Mouse (Mus musculus) midbrain, embryonic 11.5 days (tissue): Measurements from ENCODE around the gene Prex1. TPM values are rescaled to one million over a fixed set of nuclear protein-coding genes. Genes with fewer than 3 reads are reported as not detected.
"Not testable (repeated sequence)": the region's sequence is repeated elsewhere in the genome, so short reads cannot be mapped to it uniquely, and the experiment has no call there.

Experiments used
- ATAC-seq: fragments of 200-750 bp; cut with Nextera tagmentation; 2 replicates; pipeline ENCODE4 v1.8.0; 2017; ENCODE audit warnings: moderate TSS enrichment, moderate library complexity; ENCODE audit not compliant: low FRiP score
- DNase-seq: peaks from one replicate; pipeline ENCODE4 v3.0.0; 2015; ENCODE audit warnings: low spot score; ENCODE audit errors: missing footprints
- H3K27ac ChIP-seq: fragments of 300-500 bp; sonication (generic); 2 replicates; pipeline ENCODE4 v1.5.1; 2014; ENCODE audit warnings: low read depth, low read length
- H3K27me3 ChIP-seq: fragments of 300-500 bp; sonication (generic); 2 replicates; pipeline ENCODE4 v1.6.1; 2014; ENCODE audit warnings: mild to moderate bottlenecking, low read length, moderate library complexity, mixed read lengths; ENCODE audit not compliant: control insufficient read depth, insufficient read depth
- H3K36me3 ChIP-seq: fragments of 300-500 bp; sonication (generic); 2 replicates; pipeline ENCODE4 v1.6.1; 2014; ENCODE audit warnings: mild to moderate bottlenecking, low read length, moderate library complexity, mixed read lengths; ENCODE audit not compliant: control insufficient read depth, insufficient read depth
- H3K4me1 ChIP-seq: fragments of 300-500 bp; sonication (generic); 2 replicates; pipeline ENCODE4 v1.6.1; 2014; ENCODE audit warnings: low read length; ENCODE audit not compliant: control insufficient read depth, insufficient read depth
- H3K4me2 ChIP-seq: fragments of 300-500 bp; sonication (generic); 2 replicates; pipeline ENCODE4 v1.6.1; 2014; ENCODE audit warnings: mild to moderate bottlenecking, moderate library complexity
- H3K4me3 ChIP-seq: fragments of 300-500 bp; sonication (generic); 2 replicates; pipeline ENCODE4 v1.5.1; 2014; ENCODE audit warnings: low read depth, low read length
- H3K9ac ChIP-seq: fragments of 300-500 bp; sonication (generic); 2 replicates; pipeline ENCODE4 v1.6.1; 2014; ENCODE audit warnings: low read length
- H3K9me3 ChIP-seq: fragments of 300-500 bp; sonication (generic); 2 replicates; pipeline ENCODE4 v1.6.1; 2016; ENCODE audit warnings: low read length; ENCODE audit not compliant: control insufficient read depth
- WGBS: fragments of 180-500 bp; shearing (Covaris S2); extraction: QIAGEN DNeasy Blood & Tissue Kit; methylation state at CpG from one replicate; pipeline ENCODE4 v1.1.7; 2014; 5-methylcytosine and 5-hydroxymethylcytosine counted together
- polyA plus RNA-seq: library from polyadenylated mRNA; unstranded; fragments of >200 nt; fragmentation: Nextera tagmentation; extraction: Ambion mirVana; gene quantifications from 2 replicates; pipeline ENCODE4 v1.2.1, GENCODE M21; 2014

Gene Prex1
- polyA plus RNA-seq, result 16.5 and 19.8 TPM in 2 replicates

GRCm38 (mm10) chr2:166713690-166714426, at the start of gene Prex1:
TSS of gene Prex1 (minus strand) at chr2:166713832.
- Histone ChIP-seq H3K9me3 (no peaks in the 10 kb centered on the region), H3K9ac (peak within 1 kb of the TSS; percentile 81), H3K27me3 (no peaks in the 10 kb centered on the region), H3K4me1 (peaks cover 26% of the 10 kb centered on the region), H3K4me3 (peak within 1 kb of the TSS; percentile 79), H3K27ac (peak within 1 kb of the TSS; percentile 27; the same call in 1 of the 2 replicates), H3K36me3 (no peaks in the 10 kb centered on the region), H3K4me2 (peak within 1 kb of the TSS; percentile 91)
- WGBS, result under 1% methylated on average over 63 of the region's 69 CpGs
- ATAC-seq (peak; percentile 92), DNase-seq (peak; percentile 100)

GRCm38 (mm10) chr2:166757969-166758368, 44.3 kb upstream of the Prex1 start:
- DNase-seq (no peak), ATAC-seq (no peak)
- Histone ChIP-seq H3K4me1 (no peaks in the 10 kb centered on the region), H3K4me3 (no peak overlapping the region), H3K27me3 (no peaks in the 10 kb centered on the region), H3K4me2 (no peak overlapping the region), H3K27ac (no peak overlapping the region), H3K9ac (no peak overlapping the region), H3K9me3 (no peaks in the 10 kb centered on the region), H3K36me3 (no peaks in the 10 kb centered on the region)
- 43% methylated on average over 3 of the region's 3 CpGs for WGBS

- no peaks in the 10 kb centered on the region for H3K36me3 ChIP-seq
- no peaks in the 10 kb centered on the region for H3K9me3 ChIP-seq
- H3K4me3 ChIP-seq, result no peak overlapping the region
- H3K27me3 ChIP-seq, result no peaks in the 10 kb centered on the region
- H3K4me1 ChIP-seq, result no peaks in the 10 kb centered on the region
- WGBS, result 91% methylated on average over 7 of the region's 7 CpGs
- no peak overlapping the region for H3K4me2 ChIP-seq
- DNase-seq (no peak), ATAC-seq (no peak)
- no peak overlapping the region for H3K9ac ChIP-seq
- H3K27ac ChIP-seq, result no peak overlapping the region
These were observed 41.1 kb upstream of the Prex1 start for GRCm38 (mm10) chr2:166754760-166755159.

GRCm38 (mm10) chr2:166754194-166754593, 40.6 kb upstream of the Prex1 start:
- 72% methylated on average over 4 of the region's 4 CpGs for WGBS

GRCm38 (mm10) chr2:166750620-166751191, 37.1 kb upstream of the Prex1 start:
- H3K27me3 ChIP-seq, result no peaks in the 10 kb centered on the region
- no peaks in the 10 kb centered on the region for H3K36me3 ChIP-seq
- DNase-seq (no peak), ATAC-seq (no peak)
- WGBS, result 85% methylated on average over 6 of the region's 6 CpGs
- H3K9ac ChIP-seq, result no peak overlapping the region
- no peak overlapping the region for H3K27ac ChIP-seq
- H3K9me3 ChIP-seq, result no peaks in the 10 kb centered on the region
- H3K4me1 ChIP-seq, result no peaks in the 10 kb centered on the region
- no peak overlapping the region for H3K4me2 ChIP-seq
- no peak overlapping the region for H3K4me3 ChIP-seq

More at GRCm38 (mm10) chr2:166754194-166754593, 40.6 kb upstream of the Prex1 start:
- DNase-seq (no peak), ATAC-seq (no peak)
- no peaks in the 10 kb centered on the region for H3K4me1 ChIP-seq
- H3K36me3 ChIP-seq, result no peaks in the 10 kb centered on the region
- no peaks in the 10 kb centered on the region for H3K27me3 ChIP-seq
- H3K9me3 ChIP-seq, result no peaks in the 10 kb centered on the region
- no peak overlapping the region for H3K9ac ChIP-seq
- H3K4me2 ChIP-seq, result no peak overlapping the region
- no peak overlapping the region for H3K27ac ChIP-seq
- no peak overlapping the region for H3K4me3 ChIP-seq

GRCm38 (mm10) chr2:166746261-166746913, 32.8 kb upstream of the Prex1 start:
- not testable (repeated sequence) for DNase-seq, H3K4me1 ChIP-seq, ATAC-seq, H3K4me2 ChIP-seq, H3K27ac ChIP-seq, H3K9ac ChIP-seq, H3K27me3 ChIP-seq, H3K36me3 ChIP-seq, H3K4me3 ChIP-seq, H3K9me3 ChIP-seq
- WGBS, result 56% methylated on average over 14 of the region's 14 CpGs

- H3K9ac ChIP-seq, result no peak overlapping the region
- DNase-seq (no peak), ATAC-seq (no peak)
- WGBS, result 92% methylated on average over 9 of the region's 9 CpGs
- H3K4me3 ChIP-seq, result no peak overlapping the region
- no peak overlapping the region for H3K4me2 ChIP-seq
- H3K36me3 ChIP-seq, result no peaks in the 10 kb centered on the region
- H3K27me3 ChIP-seq, result no peaks in the 10 kb centered on the region; the same call in 1 of the 2 replicates
- H3K9me3 ChIP-seq, result no peaks in the 10 kb centered on the region
- H3K4me1 ChIP-seq, result peaks cover 3% of the 10 kb centered on the region
- H3K27ac ChIP-seq, result no peak overlapping the region
These were observed 32.2 kb upstream of the Prex1 start for GRCm38 (mm10) chr2:166745849-166746248.

GRCm38 (mm10) chr2:166744433-166744832, 30.8 kb upstream of the Prex1 start:
- ATAC-seq, result no peak
- no peak overlapping the region for H3K4me2 ChIP-seq

GRCm38 (mm10) chr2:166743504-166743903, 29.9 kb upstream of the Prex1 start:
- no peaks in the 10 kb centered on the region; the same call in 1 of the 2 replicates for H3K27me3 ChIP-seq
- no peak overlapping the region for H3K4me3 ChIP-seq
- H3K9me3 ChIP-seq, result no peaks in the 10 kb centered on the region
- no peaks in the 10 kb centered on the region for H3K36me3 ChIP-seq
- DNase-seq, result no peak
- no peak overlapping the region for H3K9ac ChIP-seq
- no peak overlapping the region for H3K4me2 ChIP-seq
- peaks cover 3% of the 10 kb centered on the region for H3K4me1 ChIP-seq
- 41% methylated on average over 4 of the region's 4 CpGs for WGBS
- no peak for ATAC-seq
- H3K27ac ChIP-seq, result no peak overlapping the region

More at GRCm38 (mm10) chr2:166744433-166744832, 30.8 kb upstream of the Prex1 start:
- 82% methylated on average over 7 of the region's 7 CpGs for WGBS
- no peak overlapping the region for H3K27ac ChIP-seq
- no peak overlapping the region for H3K9ac ChIP-seq
- H3K36me3 ChIP-seq, result no peaks in the 10 kb centered on the region
- H3K9me3 ChIP-seq, result no peaks in the 10 kb centered on the region
- H3K27me3 ChIP-seq, result no peaks in the 10 kb centered on the region; the same call in 1 of the 2 replicates
- DNase-seq, result no peak
- H3K4me3 ChIP-seq, result no peak overlapping the region
- peaks cover 3% of the 10 kb centered on the region for H3K4me1 ChIP-seq
